Mouse (Mus musculus) thymus, postnatal 0 days (tissue): ENCODE results near the gene Micall1. TPM values are rescaled to one million over a fixed set of nuclear protein-coding genes. Genes with fewer than 3 reads are reported as not detected.

Experiments used
- DNase-seq: peaks from one replicate; pipeline ENCODE4 v3.0.0-alpha.2; 2015; ENCODE audit warnings: low spot score
- polyA plus RNA-seq: library from polyadenylated mRNA; unstranded; fragments of >200 nt; fragmentation: Nextera tagmentation; extraction: Ambion mirVana; gene quantifications from 2 replicates; pipeline ENCODE4 v1.2.1, GENCODE M21; 2015

Micall1 gene
- 3.3 and 4.6 TPM in 2 replicates for polyA plus RNA-seq

GRCm38 (mm10) chr15:79108421-79109320, at the start of gene Micall1:
TSS of gene Micall1 (plus strand) at chr15:79108898.
- DNase-seq = peak; percentile 59

- DNase-seq = no peak
Measured at GRCm38 (mm10) chr15:79060887-79061565, 47.7 kb upstream of the Micall1 start.

- DNase-seq = peak; percentile 99
Measured at GRCm38 (mm10) chr15:79062376-79063159, 46.1 kb upstream of the Micall1 start, which contains the start of gene Ankrd54. TSS of gene Ankrd54 (minus strand) at chr15:79062893.

- no peak for DNase-seq
Measured at GRCm38 (mm10) chr15:79063160-79063740, 45.4 kb upstream of the Micall1 start.

- no peak for DNase-seq
Measured at GRCm38 (mm10) chr15:79065086-79065770, 43.5 kb upstream of the Micall1 start.

- no peak for DNase-seq
Measured at GRCm38 (mm10) chr15:79066276-79066675, 42.4 kb upstream of the Micall1 start.

- no peak for DNase-seq
Measured at GRCm38 (mm10) chr15:79067631-79068030, 41.1 kb upstream of the Micall1 start.

- no peak for DNase-seq
Measured at GRCm38 (mm10) chr15:79068416-79068815, 40.3 kb upstream of the Micall1 start.

GRCm38 (mm10) chr15:79071117-79072039, 37.3 kb upstream of the Micall1 start:
- peak; percentile 37 for DNase-seq

- no peak for DNase-seq
Measured at GRCm38 (mm10) chr15:79073752-79074151, 34.9 kb upstream of the Micall1 start.

GRCm38 (mm10) chr15:79074446-79074845, 34.3 kb upstream of the Micall1 start:
- DNase-seq = no peak

GRCm38 (mm10) chr15:79074913-79075532, 33.7 kb upstream of the Micall1 start, which contains the start of gene Eif3l:
TSS of gene Eif3l (plus strand) at chr15:79075179.
- DNase-seq = peak; percentile 84

GRCm38 (mm10) chr15:79075658-79076365, 32.9 kb upstream of the Micall1 start:
- no peak for DNase-seq

- no peak for DNase-seq
Measured at GRCm38 (mm10) chr15:79079567-79079966, 29.1 kb upstream of the Micall1 start.

GRCm38 (mm10) chr15:79092284-79092683, 16.4 kb upstream of the Micall1 start:
- DNase-seq = no peak

GRCm38 (mm10) chr15:79093083-79093839, 15.4 kb upstream of the Micall1 start:
- no peak for DNase-seq

- no peak for DNase-seq
Measured at GRCm38 (mm10) chr15:79095483-79095882, 13.2 kb upstream of the Micall1 start.
